Mouse (Mus musculus) activated CD4-positive, CD25-positive, alpha-beta regulatory T cell, adult 4 months (primary cell): ENCODE results near the gene Gipc1. TPM values are rescaled to one million over a fixed set of nuclear protein-coding genes. Genes with fewer than 3 reads are reported as not detected.

ENCODE experiments used
- ATAC-seq: one replicate; pipeline ENCODE4 v1.8.0; 2017
- polyA plus RNA-seq, 2 experiments: library from polyadenylated mRNA; unstranded; fragments of 100-300 nt; shearing (Covaris generic); gene quantifications; one replicate each; pipeline ENCODE4 v1.2.1; 2017

The Gipc1 gene
- polyA plus RNA-seq, 2 experiments from 2014 or later, result 21.5 to 26.8 TPM

- ATAC-seq, result no peak
These were observed 28.6 kb downstream of the Gipc1 start for GRCm38 (mm10) chr8:83681099-83681498.

- no peak for ATAC-seq
These were observed 32.0 kb downstream of the Gipc1 start for GRCm38 (mm10) chr8:83684517-83684916.

- no peak for ATAC-seq
These were observed 36.8 kb downstream of the Gipc1 start for GRCm38 (mm10) chr8:83689264-83689663.

- no peak for ATAC-seq
These were observed 41.2 kb downstream of the Gipc1 start for GRCm38 (mm10) chr8:83693609-83694236.

- ATAC-seq, result no peak
These were observed 42.1 kb downstream of the Gipc1 start for GRCm38 (mm10) chr8:83694369-83695160.

- ATAC-seq, result peak; percentile 15
These were observed 43.1 kb downstream of the Gipc1 start for GRCm38 (mm10) chr8:83695351-83696106.

- no peak for ATAC-seq
These were observed 45.1 kb downstream of the Gipc1 start for GRCm38 (mm10) chr8:83697374-83698220.

GRCm38 (mm10) chr8:83698291-83698660, 45.8 kb downstream of the Gipc1 start:
- ATAC-seq, result peak; percentile 79

GRCm38 (mm10) chr8:83698661-83699453, 46.4 kb downstream of the Gipc1 start, which contains the start of gene Pkn1:
Gene Pkn1, minus strand, starts transcription at chr8:83699179.
- no peak for ATAC-seq

GRCm38 (mm10) chr8:83699566-83699965, 47.1 kb downstream of the Gipc1 start:
- peak; percentile 48 for ATAC-seq

- ATAC-seq, result no peak
These were observed 48.1 kb downstream of the Gipc1 start for GRCm38 (mm10) chr8:83700423-83701085.

GRCm38 (mm10) chr8:83703426-83703825, 50.9 kb downstream of the Gipc1 start:
- no peak for ATAC-seq

GRCm38 (mm10) chr8:83706411-83706810, 53.9 kb downstream of the Gipc1 start:
- ATAC-seq, result no peak

GRCm38 (mm10) chr8:83707554-83707953, 55.1 kb downstream of the Gipc1 start:
- ATAC-seq, result no peak

Other genes starting within 250 kb of the Gipc1 start
- gene Scoc, start 194.3 kb upstream of the Gipc1 start, polyA plus RNA-seq, result 10 to 100 TPM; 22.6 to 27.6 TPM
- gene Olfr370, start 116.9 kb upstream of the Gipc1 start, polyA plus RNA-seq, result not detected
- 100 to 1,000 TPM; 350 to 354 TPM for gene Ndufb7, start 86.0 kb upstream of the Gipc1 start, polyA plus RNA-seq
- gene Tecr, start 44.7 kb upstream of the Gipc1 start, polyA plus RNA-seq, result 100 to 1,000 TPM; 421 to 424 TPM
- 10 to 100 TPM; 40.7 to 44.0 TPM for gene Dnajb1, start 44.5 kb upstream of the Gipc1 start, polyA plus RNA-seq
- 1 to 10 TPM in 1 of 2 experiments, under 1 TPM in 1; 0.93 to 1.1 TPM for gene Ptger1, start 14.0 kb downstream of the Gipc1 start, polyA plus RNA-seq
- gene Pkn1, start 46.5 kb downstream of the Gipc1 start, polyA plus RNA-seq, result 10 to 100 TPM; 13.7 to 26.9 TPM
- gene Ddx39, start 62.5 kb downstream of the Gipc1 start, polyA plus RNA-seq, result 100 to 1,000 TPM; 164 to 195 TPM
- 100 to 1,000 TPM; 167 to 170 TPM for gene Adgre5, start 88.6 kb downstream of the Gipc1 start, polyA plus RNA-seq
- 10 to 100 TPM in 1 of 2 experiments, 1 to 10 TPM in 1; 9.3 to 11.0 TPM for gene Adgrl1, start 247.4 kb downstream of the Gipc1 start, polyA plus RNA-seq